Mouse (Mus musculus) G1E (cell line): ENCODE data around the gene Nkrf.

Source experiments
- CTCF ChIP-seq: IDR thresholded peaks from 2 replicates; pipeline ENCODE4 v1.5.1; 2012; ENCODE audit warnings: low read depth, low read length, inconsistent platforms, mixed read lengths
- GATA1 ChIP-seq: IDR thresholded peaks from 2 replicates; pipeline ENCODE4 v1.6.1; 2012; ENCODE audit warnings: borderline replicate concordance, low read length, inconsistent platforms, mixed read lengths
- GATA2 ChIP-seq: IDR thresholded peaks from 2 replicates; pipeline ENCODE4 v1.6.1; 2012; ENCODE audit warnings: low read depth, low read length, inconsistent platforms, borderline replicate concordance
- POLR2AphosphoS5 ChIP-seq: IDR thresholded peaks from 2 replicates; pipeline ENCODE4 v1.6.1; 2012; ENCODE audit warnings: low read depth, low read length, inconsistent platforms; ENCODE audit not compliant: insufficient replicate concordance
- TAL1 ChIP-seq: conservative IDR thresholded peaks from 2 replicates; pipeline ENCODE4 v1.6.1; 2012; ENCODE audit warnings: low read depth, low read length, inconsistent platforms, mixed read lengths

DNA sequence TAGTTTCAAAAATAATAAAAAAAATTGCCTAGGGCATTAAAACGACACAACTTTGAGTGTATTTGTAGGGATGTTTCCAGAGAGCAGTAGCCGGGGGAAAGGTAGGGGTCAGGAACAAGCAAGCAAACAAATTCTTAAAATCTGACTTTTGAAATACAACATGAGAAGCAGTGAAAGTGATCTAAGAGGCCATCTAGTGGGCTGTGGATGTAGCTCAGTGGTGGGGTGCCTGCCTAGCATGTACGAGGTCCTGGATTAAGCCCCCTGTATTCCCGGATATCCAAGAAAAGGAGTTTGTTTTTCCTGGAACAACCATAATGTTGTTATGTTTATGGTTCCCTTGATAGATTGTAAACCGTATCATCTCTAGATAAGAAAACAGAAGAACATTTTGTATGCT lies 3.8 kb upstream of the Nkrf start:
- TF ChIP-seq CTCF (no peak), GATA1 (no peak), TAL1 (no peak), GATA2 (no peak), POLR2AphosphoS5 (no peak)
